Comparison of ENCODE assay signal across 7 mouse cellular contexts in genomic region chr1:93100576-93101491, GRCm38 (mm10). TPM values are rescaled to one million over a fixed set of nuclear protein-coding genes. Genes with fewer than 3 reads are reported as not detected.
DNase-seq lines count a peak whose midpoint lies in the region; ATAC-seq and TF ChIP-seq lines count a peak whose summit lies in the region.

No protein-coding gene starts in this region.

- peak overlapping the region; percentile 67; the same call in 1 of the 2 replicates for H3K9ac ChIP-seq in ES-E14 (ENCODE audit: insufficient read depth, low read depth, low read length, poor library complexity, severe bottlenecking)
- peak overlapping the region; percentile 62 for H3K9ac ChIP-seq in embryonic facial prominence, embryonic 14.5 days (ENCODE audit: low read depth, low read length)
- H3K9ac ChIP-seq in hindbrain, embryonic 11.5 days (ENCODE audit: low read depth, low read length) = peak overlapping the region; percentile 66

- no peaks in the 10 kb centered on the region for H3K9me3 ChIP-seq in ES-E14 (ENCODE audit: control insufficient read depth, insufficient read depth, low read depth, low read length)
- H3K9me3 ChIP-seq in embryonic facial prominence, embryonic 14.5 days (ENCODE audit: control insufficient read depth, low read length) = no peaks in the 10 kb centered on the region
- no peaks in the 10 kb centered on the region for H3K9me3 ChIP-seq in hindbrain, embryonic 11.5 days (ENCODE audit: control insufficient read depth, low read length)
- no peaks in the 10 kb centered on the region for H3K9me3 ChIP-seq in limb, embryonic 10.5 days (replicated peaks)

- no peak for TF ChIP-seq POLR2A in olfactory bulb, adult 2 months (IDR thresholded peaks at IDR 0.05; ENCODE audit: insufficient read depth, low read depth, low read length)

- no peaks in the 10 kb centered on the region for H3K36me3 ChIP-seq in ES-E14 (ENCODE audit: control insufficient read depth, insufficient read depth, low read length, poor library complexity, severe bottlenecking)
- H3K36me3 ChIP-seq in embryonic facial prominence, embryonic 14.5 days (ENCODE audit: control insufficient read depth, insufficient read depth, low read length) = no peaks in the 10 kb centered on the region
- no peaks in the 10 kb centered on the region for H3K36me3 ChIP-seq in hindbrain, embryonic 11.5 days (ENCODE audit: control insufficient read depth, insufficient read depth, low read length)
- H3K36me3 ChIP-seq in limb, embryonic 10.5 days = no peaks in the 10 kb centered on the region

- peaks cover 39% of the 10 kb centered on the region for H3K27me3 ChIP-seq in embryonic facial prominence, embryonic 14.5 days (replicated peaks; ENCODE audit: control insufficient read depth, insufficient read depth, low read length)
- peaks cover 13% of the 10 kb centered on the region; the same call in 1 of the 2 replicates for H3K27me3 ChIP-seq in hindbrain, embryonic 11.5 days (ENCODE audit: control insufficient read depth, insufficient read depth, low read length)
- peaks cover 73% of the 10 kb centered on the region for H3K27me3 ChIP-seq in limb, embryonic 10.5 days (ENCODE audit: low read depth, poor library complexity, severe bottlenecking)

- H3K4me2 ChIP-seq in embryonic facial prominence, embryonic 14.5 days (ENCODE audit: low read depth, low read length) = peak overlapping the region; percentile 82
- H3K4me2 ChIP-seq in hindbrain, embryonic 11.5 days (replicated peaks; ENCODE audit: low read depth, low read length) = peak overlapping the region; percentile 91

- peak; percentile 74 for ATAC-seq in embryonic facial prominence, embryonic 14.5 days (ENCODE audit: low read depth)
- peak; percentile 74 for ATAC-seq in hindbrain, embryonic 11.5 days (ENCODE audit: low FRiP score)

- peaks cover 0 to 9% of the 10 kb centered on the region in 2 experiments; a peak in 2 of 4 replicates for H3K4me1 ChIP-seq in ES-E14 (ENCODE audit: control insufficient read depth in 2 of 2, insufficient read depth in 2 of 2, low read length in 2 of 2, poor library complexity in 1 of 2)
- peaks cover 10% of the 10 kb centered on the region for H3K4me1 ChIP-seq in embryonic facial prominence, embryonic 14.5 days (ENCODE audit: control insufficient read depth, insufficient read depth, low read length)
- peaks cover 4% of the 10 kb centered on the region for H3K4me1 ChIP-seq in hindbrain, embryonic 11.5 days (replicated peaks; ENCODE audit: control insufficient read depth, insufficient read depth, low read length)
- peaks cover 24% of the 10 kb centered on the region for H3K4me1 ChIP-seq in limb, embryonic 10.5 days
- peaks cover 36% of the 10 kb centered on the region for H3K4me1 ChIP-seq in olfactory bulb, adult 2 months (ENCODE audit: control insufficient read depth, insufficient read depth, low read length)

- H3K27ac ChIP-seq in ES-E14 (ENCODE audit: insufficient read depth, low read depth, low read length, poor library complexity, severe bottlenecking) = no peak overlapping the region
- H3K27ac ChIP-seq in embryonic facial prominence, embryonic 14.5 days (replicated peaks; ENCODE audit: low read depth, low read length) = no peak overlapping the region; the same call in 1 of the 2 replicates
- H3K27ac ChIP-seq in hindbrain, embryonic 11.5 days (ENCODE audit: low read depth, low read length) = peak overlapping the region; percentile 72
- peak overlapping the region; percentile 75 for H3K27ac ChIP-seq in limb, embryonic 10.5 days
- H3K27ac ChIP-seq in olfactory bulb, adult 2 months (ENCODE audit: insufficient read depth, low read depth, low read length) = peak overlapping the region; percentile 87

- under 1% methylated on average over 40 of the region's 49 CpGs for WGBS in embryonic facial prominence, embryonic 14.5 days
- under 1% methylated on average over 49 of the region's 49 CpGs for WGBS in hindbrain, embryonic 11.5 days
- WGBS in limb, embryonic 10.5 days = under 1% methylated on average over 49 of the region's 49 CpGs
- WGBS in olfactory bulb, adult 2 months = under 1% methylated on average over 49 of the region's 49 CpGs

- DNase-seq in ES-E14 (ENCODE audit: low read depth, low spot score) = no peak
- peak; percentile 62 for DNase-seq in adrenal gland, postnatal 14 days
- DNase-seq in embryonic facial prominence, embryonic 14.5 days (ENCODE audit: low spot score) = peak; percentile 53
- peak; percentile 67 for DNase-seq in hindbrain, embryonic 11.5 days (ENCODE audit: low spot score)
- DNase-seq in limb, embryonic 10.5 days (ENCODE audit: low spot score) = peak; percentile 61
- no peak for DNase-seq in gastrocnemius, adult 8-10 months (ENCODE audit: low spot score in 2 of 2)

- in situ Hi-C loops in ES-E14 (cut with MboI; ENCODE audit: low sequenced_read_pairs in 2 of 2, unreplicated experiment in 2 of 2) = no loop called here

- no peak for TF ChIP-seq CTCF in olfactory bulb, adult 2 months (IDR thresholded peaks at IDR 0.05; ENCODE audit: insufficient read depth, low read depth, low read length)

- peak overlapping the region; percentile 61 to 62 for H3K4me3 ChIP-seq in ES-E14 (ENCODE audit: insufficient read depth in 1 of 2, low read depth in 1 of 2, low read length in 2 of 2, poor library complexity in 1 of 2, severe bottlenecking in 1 of 2)
- peak overlapping the region; percentile 48 for H3K4me3 ChIP-seq in embryonic facial prominence, embryonic 14.5 days (ENCODE audit: low read depth, low read length)
- peak overlapping the region; percentile 57 for H3K4me3 ChIP-seq in hindbrain, embryonic 11.5 days (ENCODE audit: low read depth, low read length)
- peak overlapping the region; percentile 59 for H3K4me3 ChIP-seq in limb, embryonic 10.5 days
- peak overlapping the region; percentile 62 for H3K4me3 ChIP-seq in olfactory bulb, adult 2 months (ENCODE audit: insufficient read depth, low read depth, low read length)

TF ChIP-seq in ES-E14, 5 proteins besides CTCF, POLR2A, EP300 and RAD21:
- TF ChIP-seq CHD2 (IDR thresholded peaks at IDR 0.05; ENCODE audit: low read depth, low read length) = no peak
- no peak for TF ChIP-seq MAFK (IDR thresholded peaks at IDR 0.05; ENCODE audit: insufficient read depth, low read depth, low read length)
- TF ChIP-seq ZNF384 (IDR thresholded peaks at IDR 0.05; ENCODE audit: low read depth, low read length) = no peak
- TF ChIP-seq HCFC1 (IDR thresholded peaks at IDR 0.05; ENCODE audit: borderline replicate concordance, insufficient read depth, low read length) = no peak
- TF ChIP-seq ZC3H11A (IDR thresholded peaks at IDR 0.05; ENCODE audit: borderline replicate concordance, low read depth, low read length) = no peak

RNA-seq across cellular contexts. Expression of gene Kif1a, which starts 0.9 kb away (rescaled TPM):
- total RNA-seq in ES-E14 (2012; rRNA removed) = 8.2 and 10.2 TPM in 2 replicates
- total RNA-seq in adrenal gland, postnatal 14 days (2021) = 18.5 and 25.5 TPM in 2 replicates
- polyA plus RNA-seq in embryonic facial prominence, embryonic 14.5 days (2014; fragmentation: Nextera tagmentation; extraction: Ambion mirVana) = 30.7 and 32.4 TPM in 2 replicates
- 72.0 and 82.8 TPM in 2 replicates for polyA plus RNA-seq in hindbrain, embryonic 11.5 days (2014; fragmentation: Nextera tagmentation; extraction: Ambion mirVana)
- polyA plus RNA-seq in limb, embryonic 10.5 days (2016; fragmentation: Nextera tagmentation; extraction: Ambion mirVana) = 2.2 and 4.9 TPM in 2 replicates
- polyA plus RNA-seq in olfactory bulb, adult 2 months (2012; ENCODE audit: insufficient read depth, insufficient read length, low replicate concordance, missing spikeins) = 456 and 729 TPM in 2 replicates
- 1 to 10 TPM in 2 of 4 experiments, under 1 TPM in 2; 0.63 to 2.3 (median 1.0) TPM for total RNA-seq in gastrocnemius, adult 8-10 months (2022)

RNA-seq across cellular contexts. Expression of gene Agxt, which starts 34.2 kb away (rescaled TPM):
- not detected in 2 replicates for total RNA-seq in ES-E14 (2012; rRNA removed)
- total RNA-seq in adrenal gland, postnatal 14 days (2021) = 2.3 and 40.2 TPM in 2 replicates
- not detected in 2 replicates for polyA plus RNA-seq in embryonic facial prominence, embryonic 14.5 days (2014; fragmentation: Nextera tagmentation; extraction: Ambion mirVana)
- polyA plus RNA-seq in hindbrain, embryonic 11.5 days (2014; fragmentation: Nextera tagmentation; extraction: Ambion mirVana) = not detected in 2 replicates
- polyA plus RNA-seq in limb, embryonic 10.5 days (2016; fragmentation: Nextera tagmentation; extraction: Ambion mirVana) = 0.11 TPM in 1 of 2 replicates, not detected in the other
- not detected in 2 replicates for polyA plus RNA-seq in olfactory bulb, adult 2 months (2012; ENCODE audit: insufficient read depth, insufficient read length, low replicate concordance, missing spikeins)
- not detected for total RNA-seq in gastrocnemius, adult 8-10 months (2022)

RNA-seq across cellular contexts. Expression of gene 2310007B03Rik, which starts 59.9 kb away (rescaled TPM):
- 0.62 and 0.90 TPM in 2 replicates for total RNA-seq in ES-E14 (2012; rRNA removed)
- not detected in 2 replicates for total RNA-seq in adrenal gland, postnatal 14 days (2021)
- polyA plus RNA-seq in embryonic facial prominence, embryonic 14.5 days (2014; fragmentation: Nextera tagmentation; extraction: Ambion mirVana) = 4.2 and 6.2 TPM in 2 replicates
- 0.49 and 0.77 TPM in 2 replicates for polyA plus RNA-seq in hindbrain, embryonic 11.5 days (2014; fragmentation: Nextera tagmentation; extraction: Ambion mirVana)
- polyA plus RNA-seq in limb, embryonic 10.5 days (2016; fragmentation: Nextera tagmentation; extraction: Ambion mirVana) = 0.74 and 1.4 TPM in 2 replicates
- polyA plus RNA-seq in olfactory bulb, adult 2 months (2012; ENCODE audit: insufficient read depth, insufficient read length, low replicate concordance, missing spikeins) = not detected in 2 replicates
- not detected for total RNA-seq in gastrocnemius, adult 8-10 months (2022)

Comparison
In these comparisons a context has a peak if more than half of its experiments do, and no peak if none do; other contexts are left out.
1. DNase-seq: peak in adrenal gland, postnatal 14 days (single experiment), embryonic facial prominence, embryonic 14.5 days (single experiment), hindbrain, embryonic 11.5 days (single experiment) and limb, embryonic 10.5 days (single experiment); none in ES-E14 (single experiment) and gastrocnemius, adult 8-10 months (0 of 2).
2. H3K27ac ChIP-seq: peak in hindbrain, embryonic 11.5 days (single experiment), limb, embryonic 10.5 days (single experiment) and olfactory bulb, adult 2 months (single experiment); none in ES-E14 (single experiment) and embryonic facial prominence, embryonic 14.5 days (single experiment).
3. Peak in every context shown above with its lines, with median percentiles within 50 percentile points of each other: H3K4me3 ChIP-seq and H3K9ac ChIP-seq.